Mouse (Mus musculus) intestine, embryonic 14.5 days (tissue): ENCODE results near the gene Gm49369. TPM values are rescaled to one million over a fixed set of nuclear protein-coding genes. Genes with fewer than 3 reads are reported as not detected.
"Not testable (repeated sequence)": the region's sequence is repeated elsewhere in the genome, so short reads cannot be mapped to it uniquely, and the experiment has no call there.

Experiments used
- ATAC-seq: fragments of 200-750 bp; cut with Nextera tagmentation; replicated peaks from 2 replicates; pipeline ENCODE4 v1.8.0; 2017; ENCODE audit warnings: low read depth, moderate number of reproducible peaks, moderate TSS enrichment, moderate library complexity; ENCODE audit not compliant: low FRiP score, low TSS enrichment
- DNase-seq: peaks from one replicate; pipeline ENCODE4 v3.0.0-alpha.2; 2018; ENCODE audit warnings: low spot score
- H3K27ac ChIP-seq: fragments of 300-500 bp; sonication (generic); 2 replicates; pipeline ENCODE4 v1.5.1; 2014; ENCODE audit warnings: low read depth, mild to moderate bottlenecking, control low read depth
- H3K27me3 ChIP-seq: fragments of 300-500 bp; sonication (generic); replicated peaks from 2 replicates; pipeline ENCODE4 v1.6.1; 2014; ENCODE audit warnings: low read length, control low read depth; ENCODE audit not compliant: control insufficient read depth, insufficient read depth
- H3K36me3 ChIP-seq: fragments of 300-500 bp; sonication (generic); 2 replicates; pipeline ENCODE4 v1.6.1; 2014; ENCODE audit warnings: low read length, control low read depth; ENCODE audit not compliant: control insufficient read depth, insufficient read depth
- H3K4me1 ChIP-seq: fragments of 300-500 bp; sonication (generic); replicated peaks from 2 replicates; pipeline ENCODE4 v1.6.1; 2014; ENCODE audit warnings: low read length, control low read depth, mixed read lengths; ENCODE audit not compliant: control insufficient read depth, insufficient read depth
- H3K4me2 ChIP-seq: fragments of 300-500 bp; sonication (generic); 2 replicates; pipeline ENCODE4 v1.6.1; 2014; ENCODE audit warnings: low read length
- H3K4me3 ChIP-seq: fragments of 300-500 bp; sonication (generic); 2 replicates; pipeline ENCODE4 v1.5.1; 2014; ENCODE audit warnings: low read depth, low read length, control low read depth, mixed read lengths
- H3K9ac ChIP-seq: fragments of 300-500 bp; sonication (generic); 2 replicates; pipeline ENCODE4 v1.6.1; 2014; ENCODE audit warnings: mild to moderate bottlenecking, low read length
- H3K9me3 ChIP-seq: fragments of 300-500 bp; sonication (generic); 2 replicates; pipeline ENCODE4 v1.6.1; 2016; ENCODE audit warnings: low read length, control low read depth; ENCODE audit not compliant: control insufficient read depth
- WGBS: fragments of 180-500 bp; shearing (Covaris S2); extraction: QIAGEN DNeasy Blood & Tissue Kit; methylation state at CpG from one replicate; pipeline ENCODE4 v1.1.7; 2014; 5-methylcytosine and 5-hydroxymethylcytosine counted together
- polyA plus RNA-seq: library from polyadenylated mRNA; unstranded; fragments of >200 nt; fragmentation: Nextera tagmentation; extraction: Ambion mirVana; gene quantifications from 2 replicates; pipeline ENCODE4 v1.2.1, GENCODE M21; 2014

The Gm49369 gene
- polyA plus RNA-seq, 1 experiment from 2014 or later = not detected

GRCm38 (mm10) chr7:142323396-142324117, 58.9 kb downstream of the Gm49369 start:
- DNase-seq = no peak
- peaks cover 52% of the 10 kb centered on the region for H3K4me1 ChIP-seq
- H3K9me3 ChIP-seq = no peaks in the 10 kb centered on the region
- no peak overlapping the region for H3K4me3 ChIP-seq
- H3K27me3 ChIP-seq = no peaks in the 10 kb centered on the region
- H3K9ac ChIP-seq = no peak overlapping the region
- H3K36me3 ChIP-seq = no peaks in the 10 kb centered on the region
- H3K4me2 ChIP-seq = no peak overlapping the region
- ATAC-seq = peak; percentile 54; the same call in 1 of the 2 replicates
- WGBS = 70% methylated on average over 12 of the region's 12 CpGs
- peak overlapping the region; percentile 54; the same call in 1 of the 2 replicates for H3K27ac ChIP-seq

- Histone ChIP-seq H3K27me3 (no peaks in the 10 kb centered on the region), H3K27ac (peak overlapping the region; percentile 62)
Observed at GRCm38 (mm10) chr7:142322641-142323040, 59.8 kb downstream of the Gm49369 start.

GRCm38 (mm10) chr7:142321637-142322306, 60.7 kb downstream of the Gm49369 start:
- ATAC-seq, H3K27me3 ChIP-seq, H3K4me2 ChIP-seq, H3K9ac ChIP-seq, DNase-seq, H3K9me3 ChIP-seq, H3K4me3 ChIP-seq, H3K36me3 ChIP-seq: not testable (repeated sequence)
- 36% methylated on average over 5 of the region's 10 CpGs for WGBS
- H3K27ac ChIP-seq = peak overlapping the region; percentile 76
- H3K4me1 ChIP-seq = peaks cover 47% of the 10 kb centered on the region

More at GRCm38 (mm10) chr7:142322641-142323040, 59.8 kb downstream of the Gm49369 start:
- ATAC-seq = no peak
- DNase-seq = no peak
- WGBS = 80% methylated on average over 6 of the region's 6 CpGs
- H3K36me3 ChIP-seq = no peaks in the 10 kb centered on the region
- H3K9me3 ChIP-seq = no peaks in the 10 kb centered on the region
- H3K4me3 ChIP-seq = no peak overlapping the region
- no peak overlapping the region for H3K9ac ChIP-seq
- H3K4me2 ChIP-seq = no peak overlapping the region
- peaks cover 46% of the 10 kb centered on the region for H3K4me1 ChIP-seq

Other genes with a start within 250 kb of the Gm49369 start
- gene Gm39115, start 246.6 kb downstream of the Gm49369 start, polyA plus RNA-seq = not detected in 2 replicates
- gene Gm45337, start 238.1 kb downstream of the Gm49369 start, polyA plus RNA-seq = not detected in 2 replicates
- not detected in 2 replicates for gene Gm29735, start 225.6 kb downstream of the Gm49369 start, polyA plus RNA-seq
- gene Gm4553, start 216.9 kb downstream of the Gm49369 start, polyA plus RNA-seq = not detected in 2 replicates
- not detected in 2 replicates for gene Krtap5-2, start 206.7 kb downstream of the Gm49369 start, polyA plus RNA-seq
- gene Gm10153, start 192.3 kb downstream of the Gm49369 start, polyA plus RNA-seq = not detected in 2 replicates
- not detected in 2 replicates for gene Krtap5-3, start 181.3 kb downstream of the Gm49369 start, polyA plus RNA-seq
- not detected in 2 replicates for gene Gm7579, start 170.8 kb downstream of the Gm49369 start, polyA plus RNA-seq
- not detected in 2 replicates for gene Krtap5-5, start 152.7 kb downstream of the Gm49369 start, polyA plus RNA-seq
- gene Gm40460, start 141.6 kb downstream of the Gm49369 start, polyA plus RNA-seq = not detected in 2 replicates
- gene Gm2431, start 124.3 kb downstream of the Gm49369 start, polyA plus RNA-seq = not detected in 2 replicates
- gene Gm4559, start 108.3 kb downstream of the Gm49369 start, polyA plus RNA-seq = not detected in 2 replicates
- gene Krtap5-1, start 85.5 kb downstream of the Gm49369 start, polyA plus RNA-seq = 0.42 TPM in 1 of 2 replicates, not detected in the other
- gene Krtap5-4, start 79.1 kb downstream of the Gm49369 start, polyA plus RNA-seq = not detected in 2 replicates
- 1.7 and 2.1 TPM in 2 replicates for gene Ifitm10, start 8.9 kb downstream of the Gm49369 start, polyA plus RNA-seq
- gene Ctsd, start 5.4 kb upstream of the Gm49369 start, polyA plus RNA-seq = 245 and 248 TPM in 2 replicates
- gene Syt8, start 52.2 kb upstream of the Gm49369 start, polyA plus RNA-seq = 1.6 and 3.8 TPM in 2 replicates
- 1.7 and 3.2 TPM in 2 replicates for gene Tnni2, start 59.1 kb upstream of the Gm49369 start, polyA plus RNA-seq
- 145 and 153 TPM in 2 replicates for gene Lsp1, start 78.1 kb upstream of the Gm49369 start, polyA plus RNA-seq
- gene Tnnt3, start 116.2 kb upstream of the Gm49369 start, polyA plus RNA-seq = 1.5 and 2.4 TPM in 2 replicates
- 36.1 and 45.8 TPM in 2 replicates for gene Mrpl23, start 150.0 kb upstream of the Gm49369 start, polyA plus RNA-seq